Mouse (Mus musculus) MEL (cell line): ENCODE measurements around the gene Myo10. TPM values are rescaled to one million over a fixed set of nuclear protein-coding genes. Genes with fewer than 3 reads are reported as not detected.
"Not testable (repeated sequence)": the region's sequence is repeated elsewhere in the genome, so short reads cannot be mapped to it uniquely, and the experiment has no call there.

ENCODE experiments used
- DNase-seq: peaks from one replicate; pipeline ENCODE4 v3.0.0; 2011; ENCODE audit warnings: low read depth, low spot score
- H3K27ac ChIP-seq: 2 replicates; pipeline ENCODE4 v1.5.1; 2012; ENCODE audit warnings: low read depth, mild to moderate bottlenecking, control low read depth, low read length, moderate library complexity; ENCODE audit not compliant: control insufficient read depth
- H3K27me3 ChIP-seq, 2 experiments: fragments of 150-350 bp in 1 of 2; sonication (generic) in 1 of 2; 2 replicates each; pipeline ENCODE4 v1.6.1; 2012; ENCODE audit warnings: low read length in 2 of 2, mild to moderate bottlenecking in 2 of 2, improper control_type of control experiment in 1 of 2, moderate library complexity in 1 of 2; ENCODE audit not compliant: insufficient read depth in 2 of 2, control insufficient read depth in 1 of 2
- H3K36me3 ChIP-seq, 2 experiments: 2 replicates each; pipeline ENCODE4 v1.6.1; 2012 to 2014; ENCODE audit warnings: low read length in 2 of 2, improper control_type of control experiment in 1 of 2, inconsistent platforms in 1 of 2, mild to moderate bottlenecking in 1 of 2; ENCODE audit not compliant: insufficient read depth in 2 of 2, control insufficient read depth in 1 of 2
- H3K4me1 ChIP-seq, 2 experiments: fragments of 150-350 bp in 1 of 2; sonication (generic) in 1 of 2; 2 replicates each; pipeline ENCODE4 v1.6.1; 2012; ENCODE audit warnings: low read length in 2 of 2, improper control_type of control experiment in 1 of 2, mild to moderate bottlenecking in 1 of 2; ENCODE audit not compliant: insufficient read depth in 2 of 2, control insufficient read depth in 1 of 2
- H3K4me3 ChIP-seq, 2 experiments: fragments of 150-350 bp in 1 of 2; sonication (generic) in 1 of 2; 2 replicates each; pipeline ENCODE4 v1.5.1; 2012; ENCODE audit warnings: low read depth in 2 of 2, low read length in 2 of 2, mild to moderate bottlenecking in 2 of 2, moderate library complexity in 2 of 2, control low read depth in 1 of 2, improper control_type of control experiment in 1 of 2; ENCODE audit not compliant: control insufficient read depth in 1 of 2, insufficient read depth in 1 of 2
- H3K79me2 ChIP-seq: 2 replicates; pipeline ENCODE4 v1.6.1; 2012; ENCODE audit warnings: mild to moderate bottlenecking, low read length, moderate library complexity; ENCODE audit not compliant: control insufficient read depth, poor library complexity, insufficient read depth
- H3K9ac ChIP-seq: 2 replicates; pipeline ENCODE4 v1.6.1; 2012; ENCODE audit warnings: low read depth, mild to moderate bottlenecking, control low read depth, low read length, moderate library complexity; ENCODE audit not compliant: control insufficient read depth, poor library complexity, severe bottlenecking
- H3K9me3 ChIP-seq: fragments of 150-350 bp; sonication (generic); replicated peaks from 2 replicates; pipeline ENCODE4 v1.6.1; 2012; ENCODE audit warnings: mild to moderate bottlenecking, low read length, improper control_type of control experiment, moderate library complexity; ENCODE audit not compliant: insufficient read depth
- CHD2 ChIP-seq: IDR thresholded peaks from 2 replicates; pipeline ENCODE4 v1.6.1; 2011; ENCODE audit warnings: low read length, improper control_type of control experiment
- CTCF ChIP-seq, 3 experiments: IDR thresholded peaks in 2 of 3; conservative IDR thresholded peaks in 1 of 3; 2 replicates each; pipeline ENCODE4 v1.5.1; 2011 to 2012; ENCODE audit warnings: low read length in 3 of 3, low read depth in 2 of 3, mild to moderate bottlenecking in 2 of 3, improper control_type of control experiment in 1 of 3, inconsistent platforms in 1 of 3, mixed read lengths in 1 of 3, moderate library complexity in 1 of 3; ENCODE audit not compliant: control insufficient read depth in 1 of 3, insufficient read depth in 1 of 3, poor library complexity in 1 of 3, severe bottlenecking in 1 of 3
- E2F4 ChIP-seq: IDR thresholded peaks from 2 replicates; pipeline ENCODE4 v1.6.1; 2011; ENCODE audit warnings: low read depth, low read length, improper control_type of control experiment, borderline replicate concordance
- ETS1 ChIP-seq: IDR thresholded peaks from 2 replicates; pipeline ENCODE4 v1.6.1; 2012; ENCODE audit warnings: low read depth, mild to moderate bottlenecking, inconsistent platforms, low read length, improper control_type of control experiment, moderate library complexity
- MAX ChIP-seq: IDR thresholded peaks from 2 replicates; pipeline ENCODE4 v1.6.1; 2011; ENCODE audit warnings: low read length, improper control_type of control experiment
- MEF2A ChIP-seq: IDR thresholded peaks from 2 replicates; pipeline ENCODE4 v1.6.1; 2014; ENCODE audit warnings: low read depth, mild to moderate bottlenecking, inconsistent platforms, low read length, improper control_type of control experiment; ENCODE audit not compliant: poor library complexity, insufficient replicate concordance, severe bottlenecking; ENCODE audit errors: extremely low read depth
- MXI1 ChIP-seq: IDR thresholded peaks from 2 replicates; pipeline ENCODE4 v1.6.1; 2011; ENCODE audit warnings: mild to moderate bottlenecking, low read depth, low read length, improper control_type of control experiment
- NRF1 ChIP-seq: IDR thresholded peaks from 2 replicates; pipeline ENCODE4 v1.6.1; 2014; ENCODE audit warnings: low read depth, mild to moderate bottlenecking, inconsistent platforms, low read length, improper control_type of control experiment, moderate library complexity; ENCODE audit not compliant: poor library complexity, insufficient read depth, severe bottlenecking
- POLR2AphosphoS5 ChIP-seq: IDR thresholded peaks from 2 replicates; pipeline ENCODE4 v1.6.1; 2012; ENCODE audit warnings: low read depth, borderline replicate concordance, mild to moderate bottlenecking, inconsistent platforms, low read length, moderate library complexity, mixed read lengths
- RAD21 ChIP-seq: IDR thresholded peaks from 2 replicates; pipeline ENCODE4 v1.6.1; 2011; ENCODE audit warnings: mild to moderate bottlenecking, low read depth, low read length, improper control_type of control experiment
- RCOR1 ChIP-seq: IDR thresholded peaks from 2 replicates; pipeline ENCODE4 v1.6.1; 2012; ENCODE audit warnings: low read depth, mild to moderate bottlenecking, inconsistent platforms, low read length, improper control_type of control experiment
- SMC3 ChIP-seq: IDR thresholded peaks from 2 replicates; pipeline ENCODE4 v1.6.1; 2011; ENCODE audit warnings: low read depth, low read length, improper control_type of control experiment
- TBP ChIP-seq: IDR thresholded peaks from 2 replicates; pipeline ENCODE4 v1.8.0; 2011; ENCODE audit warnings: low read depth, low read length, improper control_type of control experiment
- USF1 ChIP-seq: IDR thresholded peaks from 2 replicates; pipeline ENCODE4 v1.6.1; 2014; ENCODE audit warnings: low read depth, mild to moderate bottlenecking, inconsistent platforms, low read length, improper control_type of control experiment, moderate library complexity
- ZC3H11A ChIP-seq: IDR thresholded peaks from 2 replicates; pipeline ENCODE4 v1.6.1; 2012; ENCODE audit warnings: low read depth, mild to moderate bottlenecking, inconsistent platforms, low read length, improper control_type of control experiment
- polyA plus RNA-seq, 2 experiments: library from polyadenylated mRNA; stranded (reverse) in 1 of 2; unstranded in 1 of 2; fragments of >175 nt in 1 of 2; fragments of >200 nt in 1 of 2; gene quantifications; 2 replicates each; pipeline versions ENCODE4 v1.2.1 to v1.2.4; 2012; ENCODE audit warnings: low replicate concordance in 2 of 2, low read depth in 1 of 2; ENCODE audit not compliant: insufficient read length in 2 of 2, insufficient read depth in 1 of 2, missing spikeins in 1 of 2
- total RNA-seq: library from RNA; depleted of rRNA; stranded (reverse); fragments of 300-350 nt; gene quantifications from 2 replicates; pipeline ENCODE4 v1.2.3, GENCODE M21; 2012

The Myo10 gene
- total and polyA plus RNA-seq, 3 experiments: 0.01 TPM; not detected in 2

DNA sequence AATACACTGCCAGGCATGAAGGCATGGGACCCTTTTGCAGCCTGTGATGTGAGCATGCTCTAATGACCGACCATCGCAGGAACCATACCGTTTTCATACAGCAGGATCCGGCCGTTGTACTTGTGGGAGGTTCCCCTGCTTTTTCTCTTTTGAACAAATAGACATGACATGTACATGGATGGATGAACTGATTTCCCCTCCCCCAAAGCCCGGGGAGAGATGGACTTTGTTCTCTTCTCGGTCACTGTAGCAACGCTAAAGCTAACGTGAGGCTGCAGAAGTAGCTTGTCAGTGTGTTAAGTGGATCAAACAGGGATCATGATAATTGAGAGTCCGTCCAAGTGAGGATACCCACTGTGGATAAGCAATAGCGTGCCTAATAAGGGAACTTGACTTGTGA is 93.7 kb downstream of the Myo10 start:
- H3K36me3 ChIP-seq: no peaks in the 10 kb centered on the region
- H3K9ac ChIP-seq: no peak overlapping the region
- no peak overlapping the region for H3K4me3 ChIP-seq
- no peaks in the 10 kb centered on the region for H3K4me1 ChIP-seq
- H3K79me2 ChIP-seq: no peaks in the 10 kb centered on the region
- H3K9me3 ChIP-seq: no peaks in the 10 kb centered on the region
- no peak for TF ChIP-seq E2F4
- TF ChIP-seq MAX: no peak
- TF ChIP-seq MXI1: no peak
- TF ChIP-seq POLR2AphosphoS5: no peak
- no peak for TF ChIP-seq ETS1
- TF ChIP-seq CTCF (IDR thresholded peaks at IDR 0.05 in 2 of 3, conservative IDR thresholded peaks at IDR 0.05 in 1 of 3; ENCODE audit: control insufficient read depth in 1 of 3, insufficient read depth in 1 of 3, low read depth in 2 of 3, low read length in 3 of 3, poor library complexity in 1 of 3, severe bottlenecking in 1 of 3): no peak
- no peak for TF ChIP-seq RCOR1
- no peak for TF ChIP-seq MEF2A
- no peak for TF ChIP-seq USF1
- no peak for TF ChIP-seq TBP
- TF ChIP-seq, all 39 proteins: peak for 0
- H3K27ac ChIP-seq: no peak overlapping the region
- no peaks in the 10 kb centered on the region for H3K27me3 ChIP-seq
- no peak for DNase-seq

DNA sequence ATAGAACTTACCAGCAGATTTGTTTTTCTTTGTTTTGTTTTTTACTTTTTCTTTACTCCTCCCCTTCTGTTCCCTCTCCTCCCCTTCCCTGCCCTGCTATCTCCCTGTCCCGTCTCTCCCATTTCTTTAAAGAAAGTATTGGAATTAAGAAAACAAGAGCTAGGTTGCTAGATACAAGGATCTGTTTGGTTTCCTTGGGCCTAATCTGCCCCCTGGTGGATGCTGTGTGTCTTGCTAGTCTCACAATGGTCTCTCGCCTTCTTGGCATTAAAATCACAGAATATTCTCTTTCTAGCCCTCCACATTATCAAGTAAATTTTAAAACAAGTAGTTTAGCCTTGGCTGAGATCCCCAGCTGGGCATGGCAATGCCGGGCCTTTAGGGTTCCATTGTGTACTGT is 94.7 kb downstream of the Myo10 start:
- H3K79me2 ChIP-seq: no peaks in the 10 kb centered on the region
- H3K27me3 ChIP-seq: no peaks in the 10 kb centered on the region
- no peaks in the 10 kb centered on the region for H3K9me3 ChIP-seq
- no peak overlapping the region for H3K4me3 ChIP-seq
- TF ChIP-seq CHD2 (no peak), NRF1 (no peak), ZC3H11A (peak; percentile 81), SMC3 (peak; percentile 86), CTCF (IDR thresholded peaks at IDR 0.05 in 2 of 3, conservative IDR thresholded peaks at IDR 0.05 in 1 of 3; ENCODE audit: control insufficient read depth in 1 of 3, insufficient read depth in 1 of 3, low read depth in 2 of 3, low read length in 3 of 3, poor library complexity in 1 of 3, severe bottlenecking in 1 of 3) (peak; percentile 35 to 72 (median 70); a peak in 5 of 6 replicates), RAD21 (peak; percentile 71)
- no peak overlapping the region for H3K27ac ChIP-seq
- peak; percentile 46 for DNase-seq
- H3K4me1 ChIP-seq: no peaks in the 10 kb centered on the region
- H3K9ac ChIP-seq: no peak overlapping the region
- H3K36me3 ChIP-seq: no peaks in the 10 kb centered on the region

- H3K79me2 ChIP-seq, H3K27me3 ChIP-seq, H3K4me3 ChIP-seq, H3K9ac ChIP-seq, H3K36me3 ChIP-seq, H3K4me1 ChIP-seq, H3K9me3 ChIP-seq, DNase-seq, H3K27ac ChIP-seq: not testable (repeated sequence)
These were observed 95.8 kb downstream of the Myo10 start for GRCm38 (mm10) chr15:25718104-25718503.
